Mouse (Mus musculus): ENCODE results near the gene Cinp. TPM values are rescaled to one million over a fixed set of nuclear protein-coding genes. Genes with fewer than 3 reads are reported as not detected.

The Cinp gene
- 67.3 and 67.4 TPM in 2 replicates for polyA plus RNA-seq (2015; fragmentation: Nextera tagmentation; extraction: Ambion mirVana)

DNA sequence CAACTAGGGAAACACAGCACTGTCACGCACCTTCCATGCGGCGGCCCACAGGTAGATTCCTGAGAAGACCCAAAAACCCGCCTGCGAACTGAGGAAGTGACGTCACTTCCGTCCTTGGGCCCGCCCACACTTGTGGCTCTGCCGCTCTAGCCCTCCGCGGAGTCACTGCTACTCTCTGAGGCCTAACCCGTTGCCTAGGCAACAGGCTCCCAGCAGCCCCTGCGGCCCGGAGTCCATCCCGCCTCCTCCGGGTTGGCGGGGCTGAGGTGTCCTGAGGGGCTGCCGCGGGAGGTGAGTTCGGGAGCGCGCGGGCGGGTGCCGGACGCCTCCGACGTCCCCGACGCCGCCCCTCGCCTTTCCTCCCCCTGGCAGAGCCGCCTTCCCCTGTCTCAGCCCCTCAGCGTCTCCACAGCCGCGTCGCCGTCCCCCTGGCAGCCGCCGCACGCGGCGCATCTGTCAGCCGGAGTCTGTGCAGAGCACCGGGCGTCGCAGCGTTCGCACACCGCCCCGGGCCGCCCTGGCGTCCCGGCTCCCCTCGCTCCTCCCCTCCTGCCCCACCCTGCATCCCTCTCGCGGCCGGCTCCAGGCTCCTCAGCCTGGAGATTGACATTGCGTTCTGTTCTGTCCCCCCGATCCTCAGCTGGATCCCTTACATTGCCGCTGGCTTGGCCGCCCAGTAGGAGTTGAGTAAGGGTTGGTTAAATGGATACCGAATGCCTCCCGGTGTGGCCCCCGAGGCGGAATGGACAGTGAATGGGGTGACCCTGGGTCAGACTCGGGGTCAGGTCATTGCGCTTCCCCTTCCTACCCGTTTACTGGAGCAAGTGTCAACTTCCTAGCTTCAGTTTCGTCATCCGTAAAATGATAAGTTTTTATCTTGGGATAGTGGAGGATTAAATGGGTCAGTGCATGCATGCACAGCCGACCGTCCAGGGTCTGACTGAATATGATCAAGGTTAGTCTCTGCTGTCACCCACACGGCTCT lies at the start of gene Cinp, which contains the start of gene Tecpr2:
Gene Cinp, minus strand, starts transcription at position 110 of the 985 bp plus-strand sequence.
Gene Tecpr2, plus strand, starts transcription at position 229 of the 985 bp plus-strand sequence.
- Histone ChIP-seq H3K36me3 (no peaks in the 10 kb centered on the region), H3K9ac (peak within 1 kb of the TSS; percentile 87), H3K27me3 (no peaks in the 10 kb centered on the region), H3K9me3 (no peaks in the 10 kb centered on the region), H3K27ac (peak within 1 kb of the TSS; percentile 93), H3K4me3 (peak within 1 kb of the TSS; percentile 79), H3K4me2 (peak within 1 kb of the TSS; percentile 96), H3K4me1 (replicated peaks) (peaks cover 25% of the 10 kb centered on the region)
- WGBS: under 1% methylated on average over 68 of the region's 74 CpGs
- peak; percentile 99 for ATAC-seq (ENCODE audit: low FRiP score)

DNA sequence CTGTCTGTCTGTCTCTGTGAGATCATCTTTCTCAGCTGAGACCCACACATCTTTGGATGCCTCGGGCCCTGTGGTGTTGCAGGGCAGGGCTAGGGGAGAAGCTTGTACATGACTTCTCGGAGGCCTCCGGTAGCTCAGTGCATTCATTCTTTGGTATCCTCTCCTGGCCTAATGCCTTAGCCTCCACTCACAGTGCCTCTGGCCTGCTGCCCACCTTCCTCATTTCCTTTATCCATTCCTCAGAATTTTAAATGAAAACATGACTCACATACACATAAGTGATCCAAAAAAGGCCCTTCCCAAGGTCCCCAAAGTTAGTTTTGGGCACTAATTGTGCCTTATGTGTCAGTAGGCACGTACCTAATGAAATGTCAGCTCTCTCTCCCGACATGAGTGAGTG lies 48.6 kb upstream of the Cinp start:
- ATAC-seq (ENCODE audit: low FRiP score): no peak
- 93% methylated on average over 5 of the region's 5 CpGs for WGBS
- H3K36me3 ChIP-seq: peaks cover 61% of the 10 kb centered on the region

GRCm38 (mm10) chr12:110935983-110936620 lies 47.2 kb upstream of the Cinp start:
- H3K4me2 ChIP-seq: no peak overlapping the region
- H3K4me1 ChIP-seq (replicated peaks): no peaks in the 10 kb centered on the region
- H3K9ac ChIP-seq: 0 out of 2 replicates have a peak overlapping the region, but pooled peaks have one; percentile 5
- WGBS: 59% methylated on average over 9 of the region's 9 CpGs
- no peaks in the 10 kb centered on the region for H3K27me3 ChIP-seq
- no peaks in the 10 kb centered on the region for H3K9me3 ChIP-seq
- H3K36me3 ChIP-seq: peaks cover 65% of the 10 kb centered on the region
- H3K27ac ChIP-seq: no peak overlapping the region
- no peak overlapping the region for H3K4me3 ChIP-seq
- ATAC-seq (ENCODE audit: low FRiP score): peak; percentile 83

More for the DNA sequence above, 48.6 kb upstream of the Cinp start:
- no peaks in the 10 kb centered on the region for H3K27me3 ChIP-seq
- H3K4me2 ChIP-seq: no peak overlapping the region
- H3K27ac ChIP-seq: no peak overlapping the region
- H3K9ac ChIP-seq: no peak overlapping the region
- no peak overlapping the region for H3K4me3 ChIP-seq
- no peaks in the 10 kb centered on the region for H3K4me1 ChIP-seq (replicated peaks)
- H3K9me3 ChIP-seq: no peaks in the 10 kb centered on the region

GRCm38 (mm10) chr12:110932820-110933219 lies 43.9 kb upstream of the Cinp start:
- H3K4me2 ChIP-seq: no peak overlapping the region
- WGBS: 86% methylated on average over 5 of the region's 5 CpGs
- peaks cover 52% of the 10 kb centered on the region for H3K36me3 ChIP-seq

DNA sequence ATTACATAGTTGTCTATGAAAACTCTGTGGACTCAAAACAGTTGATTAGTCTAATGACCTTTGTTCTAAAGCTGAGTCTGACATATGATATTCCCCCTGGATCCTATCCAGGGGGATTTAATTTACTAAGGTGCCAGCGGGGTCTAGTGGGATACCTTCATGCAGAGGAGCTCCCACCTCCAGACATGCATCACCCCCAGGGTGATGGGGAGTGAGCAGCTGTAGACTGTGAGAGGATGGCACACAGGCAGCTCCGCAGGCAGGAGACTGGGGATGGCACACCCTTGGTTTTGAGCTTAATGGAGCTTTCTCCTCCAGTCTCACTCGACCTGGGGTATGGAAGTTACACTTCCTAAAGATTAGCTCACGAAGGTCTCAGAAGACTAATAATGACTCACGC lies 32.6 kb upstream of the Cinp start:
- Histone ChIP-seq H3K27ac (no peak overlapping the region), H3K9ac (no peak overlapping the region), H3K9me3 (no peaks in the 10 kb centered on the region), H3K27me3 (no peaks in the 10 kb centered on the region), H3K4me2 (no peak overlapping the region), H3K36me3 (peaks cover 61% of the 10 kb centered on the region), H3K4me3 (no peak overlapping the region), H3K4me1 (replicated peaks) (no peaks in the 10 kb centered on the region)
- whole genome bisulfite sequencing: 84% methylated on average over 5 of the region's 5 CpGs
- no peak for ATAC-seq (ENCODE audit: low FRiP score)

More at GRCm38 (mm10) chr12:110932820-110933219, 43.9 kb upstream of the Cinp start:
- no peaks in the 10 kb centered on the region for H3K9me3 ChIP-seq
- no peaks in the 10 kb centered on the region for H3K27me3 ChIP-seq
- no peak overlapping the region for H3K4me3 ChIP-seq
- no peak overlapping the region for H3K9ac ChIP-seq
- no peak overlapping the region for H3K27ac ChIP-seq
- H3K4me1 ChIP-seq (replicated peaks): no peaks in the 10 kb centered on the region
- ATAC-seq (ENCODE audit: low FRiP score): no peak

GRCm38 (mm10) chr12:110920254-110920653 lies 31.3 kb upstream of the Cinp start:
- no peaks in the 10 kb centered on the region for H3K27me3 ChIP-seq
- no peak overlapping the region for H3K9ac ChIP-seq
- peaks cover 65% of the 10 kb centered on the region for H3K36me3 ChIP-seq
- no peak overlapping the region for H3K4me3 ChIP-seq
- 96% methylated on average over 4 of the region's 4 CpGs for WGBS
- no peak overlapping the region for H3K27ac ChIP-seq
- no peaks in the 10 kb centered on the region for H3K9me3 ChIP-seq
- no peak overlapping the region for H3K4me2 ChIP-seq
- H3K4me1 ChIP-seq (replicated peaks): no peaks in the 10 kb centered on the region
- ATAC-seq (ENCODE audit: low FRiP score): no peak

GRCm38 (mm10) chr12:110915761-110916160 lies 26.8 kb upstream of the Cinp start:
- WGBS: 90% methylated on average over 9 of the region's 9 CpGs

DNA sequence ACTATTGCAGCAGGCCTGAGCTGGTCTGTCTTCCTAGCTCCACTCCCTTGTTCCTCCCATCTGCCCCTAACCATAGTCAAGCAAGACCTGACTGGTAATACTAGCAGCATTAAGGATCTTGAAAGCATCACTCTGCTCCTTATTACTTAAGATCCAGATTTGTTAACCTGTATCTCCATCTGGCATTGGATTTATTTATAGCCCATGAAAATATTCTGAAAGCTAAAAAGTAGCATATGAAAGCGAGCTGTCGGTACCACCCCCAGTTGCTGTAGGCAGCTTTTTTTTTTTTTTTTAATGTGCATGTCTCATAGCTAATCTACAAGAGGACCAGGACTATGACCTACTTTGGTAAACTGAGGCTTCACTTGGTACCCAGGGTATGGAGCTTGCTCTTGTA lies 21.0 kb upstream of the Cinp start:
- no peaks in the 10 kb centered on the region for H3K27me3 ChIP-seq
- H3K4me2 ChIP-seq: no peak overlapping the region
- no peak overlapping the region for H3K9ac ChIP-seq
- H3K4me1 ChIP-seq (replicated peaks): no peaks in the 10 kb centered on the region
- H3K36me3 ChIP-seq: peaks cover 5% of the 10 kb centered on the region
- no peak overlapping the region for H3K4me3 ChIP-seq
- WGBS: 96% methylated on average over 2 of the region's 2 CpGs
- no peaks in the 10 kb centered on the region for H3K9me3 ChIP-seq
- ATAC-seq (ENCODE audit: low FRiP score): no peak
- no peak overlapping the region for H3K27ac ChIP-seq

More at GRCm38 (mm10) chr12:110915761-110916160, 26.8 kb upstream of the Cinp start:
- H3K4me2 ChIP-seq: no peak overlapping the region
- ATAC-seq (ENCODE audit: low FRiP score): no peak
- H3K4me3 ChIP-seq: no peak overlapping the region
- H3K9me3 ChIP-seq: no peaks in the 10 kb centered on the region
- no peaks in the 10 kb centered on the region for H3K4me1 ChIP-seq (replicated peaks)
- no peak overlapping the region for H3K27ac ChIP-seq
- H3K9ac ChIP-seq: no peak overlapping the region
- H3K27me3 ChIP-seq: no peaks in the 10 kb centered on the region
- H3K36me3 ChIP-seq: peaks cover 56% of the 10 kb centered on the region

- no peak overlapping the region for H3K4me3 ChIP-seq
- 79% methylated on average over 3 of the region's 3 CpGs for WGBS
- H3K9me3 ChIP-seq: no peaks in the 10 kb centered on the region
- ATAC-seq (ENCODE audit: low FRiP score): no peak
- no peaks in the 10 kb centered on the region for H3K4me1 ChIP-seq (replicated peaks)
- H3K4me2 ChIP-seq: no peak overlapping the region
- no peaks in the 10 kb centered on the region; the same call in 1 of the 2 replicates for H3K36me3 ChIP-seq
- H3K9ac ChIP-seq: no peak overlapping the region
- H3K27me3 ChIP-seq: no peaks in the 10 kb centered on the region
- H3K27ac ChIP-seq: no peak overlapping the region
Observed at GRCm38 (mm10) chr12:110907845-110908244, 18.9 kb upstream of the Cinp start.

- ATAC-seq (ENCODE audit: low FRiP score): no peak
- Histone ChIP-seq H3K4me3 (no peak overlapping the region), H3K36me3 (peaks cover 3% of the 10 kb centered on the region; the same call in 1 of the 2 replicates), H3K4me1 (replicated peaks) (no peaks in the 10 kb centered on the region), H3K27me3 (no peaks in the 10 kb centered on the region), H3K9me3 (no peaks in the 10 kb centered on the region), H3K9ac (no peak overlapping the region), H3K27ac (no peak overlapping the region), H3K4me2 (no peak overlapping the region)
- 90% methylated on average over 2 of the region's 2 CpGs for WGBS
Observed at GRCm38 (mm10) chr12:110903536-110903935, 14.6 kb upstream of the Cinp start.

DNA sequence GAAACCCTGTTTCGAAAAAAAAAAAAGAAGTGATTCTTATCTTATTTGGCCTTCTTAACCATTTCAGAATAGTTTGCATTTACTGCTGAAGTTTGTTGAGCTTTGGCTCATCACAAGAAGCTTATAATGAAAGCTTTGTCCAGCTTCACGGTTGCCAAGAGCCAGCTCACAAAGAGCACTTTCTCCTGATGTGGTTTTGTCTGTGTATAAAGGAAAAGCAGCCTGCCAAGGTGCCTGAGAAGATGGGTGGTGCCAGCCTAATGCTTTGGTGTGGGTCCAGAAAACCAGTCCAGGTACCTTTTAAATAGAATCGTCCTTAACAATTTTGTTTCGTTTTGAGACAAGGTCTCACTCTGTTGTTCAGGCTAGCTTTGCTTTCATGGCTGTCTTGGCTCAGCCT lies 13.2 kb upstream of the Cinp start:
- no peak overlapping the region for H3K4me3 ChIP-seq
- ATAC-seq (ENCODE audit: low FRiP score): no peak
- no peaks in the 10 kb centered on the region for H3K27me3 ChIP-seq
- H3K27ac ChIP-seq: no peak overlapping the region
- no peak overlapping the region for H3K9ac ChIP-seq
- 86% methylated on average over 4 of the region's 4 CpGs for WGBS
- no peaks in the 10 kb centered on the region for H3K9me3 ChIP-seq
- no peaks in the 10 kb centered on the region for H3K4me1 ChIP-seq (replicated peaks)
- H3K36me3 ChIP-seq: peaks cover 8% of the 10 kb centered on the region
- no peak overlapping the region for H3K4me2 ChIP-seq

- 98% methylated on average over 1 of the region's 1 CpGs for WGBS
- H3K4me1 ChIP-seq (replicated peaks): peaks cover 25% of the 10 kb centered on the region
- H3K27me3 ChIP-seq: no peaks in the 10 kb centered on the region
- H3K36me3 ChIP-seq: peaks cover 4% of the 10 kb centered on the region; the same call in 1 of the 2 replicates
- no peak overlapping the region for H3K4me2 ChIP-seq
- no peak for ATAC-seq (ENCODE audit: low FRiP score)
- H3K9me3 ChIP-seq: no peaks in the 10 kb centered on the region
- no peak overlapping the region for H3K27ac ChIP-seq
- H3K4me3 ChIP-seq: no peak overlapping the region
- no peak overlapping the region for H3K9ac ChIP-seq
Observed at GRCm38 (mm10) chr12:110891887-110892286, 2.9 kb upstream of the Cinp start.
